In the genomic region with DNA sequence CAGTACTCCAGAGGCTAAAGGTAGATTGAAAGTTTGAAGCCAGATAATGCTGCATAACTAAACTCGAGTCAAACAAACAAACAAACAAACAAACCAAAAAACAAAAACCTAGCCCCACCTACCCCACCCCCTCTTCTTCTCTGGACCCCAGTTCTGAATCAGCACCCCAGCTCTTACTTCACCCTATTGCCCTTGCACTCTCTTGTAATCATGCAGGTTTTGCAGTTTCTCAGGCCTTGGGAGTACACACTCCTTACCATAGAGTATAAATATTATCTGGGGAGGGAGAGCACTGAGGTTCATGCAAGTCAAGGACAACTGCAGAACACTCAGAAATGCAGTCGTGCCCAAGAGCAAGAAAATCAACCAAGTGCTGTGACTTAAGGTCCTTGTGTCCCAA, we compare ENCODE assay signal across 12 mouse cellular contexts. TPM values are rescaled to one million over a fixed set of nuclear protein-coding genes. Genes with fewer than 3 reads are reported as not detected.
DNase-seq lines count a peak whose midpoint lies in the region; ATAC-seq and TF ChIP-seq lines count a peak whose summit lies in the region.
"Had no signal": no experiment of that assay in that cellular context is flagged by ENCODE, and none has a peak within 500 bp of the region (broad histone marks: within the 10 kb centered on the region; RNA-seq: fewer than 3 reads in every experiment).

No protein-coding gene starts in this region.

- 0 out of 2 replicates have a peak overlapping the region, but pooled peaks have one; percentile 84 for H3K27ac ChIP-seq in liver, embryonic 15.5 days (replicated peaks)
- H3K27ac ChIP-seq in liver, embryonic 11.5 days (ENCODE audit: low read depth, low read length) = no peak overlapping the region; the same call in 1 of the 2 replicates
- peak overlapping the region; percentile 99 for H3K27ac ChIP-seq in forebrain, embryonic 13.5 days
- peak overlapping the region; percentile 90 for H3K27ac ChIP-seq in hindbrain, embryonic 14.5 days
- peak overlapping the region; percentile 86 for H3K27ac ChIP-seq in midbrain, embryonic 14.5 days (replicated peaks; ENCODE audit: low read depth, low read length)

- 68% methylated on average over 2 of the region's 2 CpGs for WGBS in liver, embryonic 15.5 days (ENCODE audit: insufficient replicate concordance)
- WGBS in liver, embryonic 11.5 days = 79% methylated on average over 2 of the region's 2 CpGs
- WGBS in forebrain, embryonic 13.5 days = 97% methylated on average over 2 of the region's 2 CpGs
- WGBS in hindbrain, embryonic 14.5 days = 95% methylated on average over 2 of the region's 2 CpGs
- 94% methylated on average over 2 of the region's 2 CpGs for WGBS in midbrain, embryonic 14.5 days
- 88% methylated on average over 2 of the region's 2 CpGs for WGBS in lung, adult 2 months

- H3K36me3 ChIP-seq in liver, embryonic 15.5 days (replicated peaks) = peaks cover 29% of the 10 kb centered on the region
- H3K36me3 ChIP-seq in liver, embryonic 11.5 days (ENCODE audit: control insufficient read depth, insufficient read depth, low read length) = no peaks in the 10 kb centered on the region; the same call in 1 of the 2 replicates
- peaks cover 13% of the 10 kb centered on the region for H3K36me3 ChIP-seq in forebrain, embryonic 13.5 days (ENCODE audit: poor library complexity, severe bottlenecking)
- 0 out of 2 replicates have a peak, but pooled peaks cover 5% of the 10 kb centered on the region for H3K36me3 ChIP-seq in hindbrain, embryonic 14.5 days (replicated peaks; ENCODE audit: control insufficient read depth, insufficient read depth)
- H3K36me3 ChIP-seq in midbrain, embryonic 14.5 days (ENCODE audit: control insufficient read depth, insufficient read depth, low read length) = peaks cover 3% of the 10 kb centered on the region; the same call in 1 of the 2 replicates

- no peak for TF ChIP-seq POLR2A in lung, adult 2 months (IDR thresholded peaks at IDR 0.05; ENCODE audit: borderline replicate concordance, extremely low read depth, low read depth, low read length)

- H3K4me3 ChIP-seq in liver, embryonic 15.5 days (replicated peaks) = no peak overlapping the region
- H3K4me3 ChIP-seq in liver, embryonic 11.5 days (ENCODE audit: low read depth, low read length) = no peak overlapping the region
- H3K4me3 ChIP-seq in forebrain, embryonic 13.5 days = no peak overlapping the region
- H3K4me3 ChIP-seq in hindbrain, embryonic 14.5 days (replicated peaks; ENCODE audit: low read length) = no peak overlapping the region
- H3K4me3 ChIP-seq in midbrain, embryonic 14.5 days (replicated peaks; ENCODE audit: low read depth, low read length) = no peak overlapping the region
- H3K4me3 ChIP-seq in lung, adult 2 months (replicated peaks; ENCODE audit: extremely low read depth, low read depth, low read length) = no peak overlapping the region

- DNase-seq in liver, embryonic 11.5 days (ENCODE audit: low spot score) = no peak
- DNase-seq in hindbrain, embryonic 14.5 days (ENCODE audit: low spot score) = no peak
- DNase-seq in midbrain, embryonic 14.5 days = no peak
- no peak for DNase-seq in lung, adult 2 months
- no peak for DNase-seq in lung, postnatal 25 days (ENCODE audit: low spot score)
- DNase-seq: thymus, postnatal 36 days had no signal

- no peak for ATAC-seq in liver, embryonic 15.5 days (ENCODE audit: insufficient read depth)
- ATAC-seq in liver, embryonic 11.5 days (replicated peaks; ENCODE audit: low FRiP score) = no peak
- no peak for ATAC-seq in forebrain, embryonic 13.5 days
- ATAC-seq in hindbrain, embryonic 14.5 days (ENCODE audit: low FRiP score) = no peak
- no peak for ATAC-seq in midbrain, embryonic 14.5 days (ENCODE audit: low FRiP score, low TSS enrichment)
- ATAC-seq in monocyte, adult 5-6 weeks (replicated peaks; ENCODE audit: insufficient number of reproducible peaks, low FRiP score, low TSS enrichment, poor library complexity, severe bottlenecking) = no peak

- H3K9me3 ChIP-seq in liver, embryonic 15.5 days (replicated peaks) = no peaks in the 10 kb centered on the region
- H3K9me3 ChIP-seq in liver, embryonic 11.5 days (ENCODE audit: control insufficient read depth, low read length) = no peaks in the 10 kb centered on the region
- H3K9me3 ChIP-seq in forebrain, embryonic 13.5 days (replicated peaks) = no peaks in the 10 kb centered on the region
- no peaks in the 10 kb centered on the region for H3K9me3 ChIP-seq in hindbrain, embryonic 14.5 days (ENCODE audit: control insufficient read depth, low read length)
- H3K9me3 ChIP-seq in midbrain, embryonic 14.5 days (ENCODE audit: control insufficient read depth, low read length) = no peaks in the 10 kb centered on the region

- no peak overlapping the region; the same call in 1 of the 2 replicates for H3K4me2 ChIP-seq in liver, embryonic 15.5 days
- no peak overlapping the region for H3K4me2 ChIP-seq in liver, embryonic 11.5 days
- H3K4me2 ChIP-seq in forebrain, embryonic 13.5 days = no peak overlapping the region
- H3K4me2 ChIP-seq in hindbrain, embryonic 14.5 days (replicated peaks) = no peak overlapping the region
- peak overlapping the region; percentile 36; the same call in 1 of the 2 replicates for H3K4me2 ChIP-seq in midbrain, embryonic 14.5 days (ENCODE audit: low read length)

- no peak overlapping the region for H3K9ac ChIP-seq in liver, embryonic 15.5 days
- no peak overlapping the region for H3K9ac ChIP-seq in liver, embryonic 11.5 days (ENCODE audit: low read depth, low read length)
- H3K9ac ChIP-seq in forebrain, embryonic 13.5 days = no peak overlapping the region
- H3K9ac ChIP-seq in hindbrain, embryonic 14.5 days = no peak overlapping the region
- no peak overlapping the region for H3K9ac ChIP-seq in midbrain, embryonic 14.5 days (replicated peaks; ENCODE audit: low read length)

- TF ChIP-seq CTCF in lung, adult 2 months (IDR thresholded peaks at IDR 0.05; ENCODE audit: insufficient read depth, low read length) = no peak

- peaks cover 32% of the 10 kb centered on the region for H3K4me1 ChIP-seq in liver, embryonic 15.5 days (replicated peaks)
- H3K4me1 ChIP-seq in liver, embryonic 11.5 days (replicated peaks; ENCODE audit: control insufficient read depth, insufficient read depth, low read length) = peaks cover 12% of the 10 kb centered on the region
- peaks cover 29% of the 10 kb centered on the region for H3K4me1 ChIP-seq in forebrain, embryonic 13.5 days
- peaks cover 23% of the 10 kb centered on the region for H3K4me1 ChIP-seq in hindbrain, embryonic 14.5 days (replicated peaks; ENCODE audit: control insufficient read depth, insufficient read depth, low read length)
- peaks cover 21% of the 10 kb centered on the region for H3K4me1 ChIP-seq in midbrain, embryonic 14.5 days (ENCODE audit: control insufficient read depth, insufficient read depth, low read length)
- H3K4me1 ChIP-seq in lung, adult 2 months (ENCODE audit: control insufficient read depth, insufficient read depth, low read length) = peaks cover 15% of the 10 kb centered on the region

- no peaks in the 10 kb centered on the region for H3K27me3 ChIP-seq in liver, embryonic 15.5 days
- H3K27me3 ChIP-seq in liver, embryonic 11.5 days (replicated peaks; ENCODE audit: control insufficient read depth, insufficient read depth, low read length) = no peaks in the 10 kb centered on the region
- no peaks in the 10 kb centered on the region for H3K27me3 ChIP-seq in forebrain, embryonic 13.5 days
- no peaks in the 10 kb centered on the region for H3K27me3 ChIP-seq in hindbrain, embryonic 14.5 days (ENCODE audit: control insufficient read depth, insufficient read depth, low read length)
- H3K27me3 ChIP-seq in midbrain, embryonic 14.5 days (ENCODE audit: control insufficient read depth, insufficient read depth, low read length) = no peaks in the 10 kb centered on the region

RNA-seq across cellular contexts. Expression of a gene that starts 1.0 kb away (rescaled TPM):
- 202 and 204 TPM in 2 replicates for polyA plus RNA-seq in liver, embryonic 15.5 days (2015; fragmentation: Nextera tagmentation; extraction: Ambion mirVana)
- 452 and 513 TPM in 2 replicates for polyA plus RNA-seq in liver, embryonic 11.5 days (2014; fragmentation: Nextera tagmentation; extraction: Ambion mirVana)
- 545 and 570 TPM in 2 replicates for polyA plus RNA-seq in forebrain, embryonic 13.5 days (2015; fragmentation: Nextera tagmentation; extraction: Ambion mirVana)
- polyA plus RNA-seq in hindbrain, embryonic 14.5 days (2014; fragmentation: Nextera tagmentation; extraction: Ambion mirVana) = 470 and 518 TPM in 2 replicates
- 378 and 531 TPM in 2 replicates for polyA plus RNA-seq in midbrain, embryonic 14.5 days (2014; fragmentation: Nextera tagmentation; extraction: Ambion mirVana)
- total RNA-seq in monocyte, adult 5-6 weeks (2017) = 146 to 168 TPM (median 150 TPM) in 3 replicates
- 118 and 146 TPM in 2 replicates for polyA plus RNA-seq in lung, adult 2 months (2012; rRNA removed)

RNA-seq across cellular contexts. Expression of a gene that starts 9.0 kb away (rescaled TPM):
- polyA plus RNA-seq in liver, embryonic 15.5 days (2015; fragmentation: Nextera tagmentation; extraction: Ambion mirVana) = 10.4 TPM in 2 replicates
- 18.2 and 18.6 TPM in 2 replicates for polyA plus RNA-seq in liver, embryonic 11.5 days (2014; fragmentation: Nextera tagmentation; extraction: Ambion mirVana)
- polyA plus RNA-seq in forebrain, embryonic 13.5 days (2015; fragmentation: Nextera tagmentation; extraction: Ambion mirVana) = 22.9 and 23.5 TPM in 2 replicates
- 15.6 and 20.1 TPM in 2 replicates for polyA plus RNA-seq in hindbrain, embryonic 14.5 days (2014; fragmentation: Nextera tagmentation; extraction: Ambion mirVana)
- 17.4 and 20.4 TPM in 2 replicates for polyA plus RNA-seq in midbrain, embryonic 14.5 days (2014; fragmentation: Nextera tagmentation; extraction: Ambion mirVana)
- total RNA-seq in monocyte, adult 5-6 weeks (2017) = 5.3 to 25.3 TPM (median 11.4 TPM) in 3 replicates
- polyA plus RNA-seq in lung, adult 2 months (2012; rRNA removed) = 9.1 and 12.8 TPM in 2 replicates

RNA-seq across cellular contexts. Expression of a gene that starts 24.3 kb away (rescaled TPM):
- polyA plus RNA-seq in liver, embryonic 15.5 days (2015; fragmentation: Nextera tagmentation; extraction: Ambion mirVana) = 14.8 and 15.1 TPM in 2 replicates
- 22.5 and 23.3 TPM in 2 replicates for polyA plus RNA-seq in liver, embryonic 11.5 days (2014; fragmentation: Nextera tagmentation; extraction: Ambion mirVana)
- polyA plus RNA-seq in forebrain, embryonic 13.5 days (2015; fragmentation: Nextera tagmentation; extraction: Ambion mirVana) = 21.4 and 25.3 TPM in 2 replicates
- 24.2 and 27.1 TPM in 2 replicates for polyA plus RNA-seq in hindbrain, embryonic 14.5 days (2014; fragmentation: Nextera tagmentation; extraction: Ambion mirVana)
- 23.3 and 26.4 TPM in 2 replicates for polyA plus RNA-seq in midbrain, embryonic 14.5 days (2014; fragmentation: Nextera tagmentation; extraction: Ambion mirVana)
- total RNA-seq in monocyte, adult 5-6 weeks (2017) = 3.6 to 7.5 TPM (median 7.3 TPM) in 3 replicates
- 15.9 and 23.3 TPM in 2 replicates for polyA plus RNA-seq in lung, adult 2 months (2012; rRNA removed)

RNA-seq across cellular contexts. Expression of a gene that starts 30.2 kb away (rescaled TPM):
- 187 and 204 TPM in 2 replicates for polyA plus RNA-seq in liver, embryonic 15.5 days (2015; fragmentation: Nextera tagmentation; extraction: Ambion mirVana)
- 409 and 425 TPM in 2 replicates for polyA plus RNA-seq in liver, embryonic 11.5 days (2014; fragmentation: Nextera tagmentation; extraction: Ambion mirVana)
- 305 and 335 TPM in 2 replicates for polyA plus RNA-seq in forebrain, embryonic 13.5 days (2015; fragmentation: Nextera tagmentation; extraction: Ambion mirVana)
- polyA plus RNA-seq in hindbrain, embryonic 14.5 days (2014; fragmentation: Nextera tagmentation; extraction: Ambion mirVana) = 215 and 231 TPM in 2 replicates
- 219 and 222 TPM in 2 replicates for polyA plus RNA-seq in midbrain, embryonic 14.5 days (2014; fragmentation: Nextera tagmentation; extraction: Ambion mirVana)
- total RNA-seq in monocyte, adult 5-6 weeks (2017) = 60.2 to 116 TPM (median 66.7 TPM) in 3 replicates
- 44.9 and 56.6 TPM in 2 replicates for polyA plus RNA-seq in lung, adult 2 months (2012; rRNA removed)

RNA-seq across cellular contexts. Expression of a gene that starts 31.9 kb away (rescaled TPM):
- 0.24 TPM in 1 of 2 replicates, not detected in the other for polyA plus RNA-seq in liver, embryonic 15.5 days (2015; fragmentation: Nextera tagmentation; extraction: Ambion mirVana)
- polyA plus RNA-seq in liver, embryonic 11.5 days (2014; fragmentation: Nextera tagmentation; extraction: Ambion mirVana) = 0.41 and 0.53 TPM in 2 replicates
- 0.48 and 0.81 TPM in 2 replicates for polyA plus RNA-seq in forebrain, embryonic 13.5 days (2015; fragmentation: Nextera tagmentation; extraction: Ambion mirVana)
- polyA plus RNA-seq in hindbrain, embryonic 14.5 days (2014; fragmentation: Nextera tagmentation; extraction: Ambion mirVana) = 0.63 and 0.71 TPM in 2 replicates
- 0.38 and 0.80 TPM in 2 replicates for polyA plus RNA-seq in midbrain, embryonic 14.5 days (2014; fragmentation: Nextera tagmentation; extraction: Ambion mirVana)
- total RNA-seq in monocyte, adult 5-6 weeks (2017) = 1.4 TPM in 1 of 3 replicates, not detected in the others
- not detected in 2 replicates for polyA plus RNA-seq in lung, adult 2 months (2012; rRNA removed)
- total RNA-seq: heart, adult 8-10 months; left cerebral cortex, adult 8-10 months had no signal
- polyA plus RNA-seq: spleen, adult 2 months had no signal
